Mouse (Mus musculus) embryonic facial prominence, embryonic 15.5 days (tissue): Measurements from ENCODE around the gene Capg. TPM values are rescaled to one million over a fixed set of nuclear protein-coding genes. Genes with fewer than 3 reads are reported as not detected.
A peak's percentile ranks its signal among the peaks of the same experiment; 100 is the strongest.

Experiments
- ATAC-seq: fragments of 200-750 bp; cut with Nextera tagmentation; 2 replicates; pipeline ENCODE4 v1.8.0; 2017; ENCODE audit warnings: low read depth, moderate TSS enrichment; ENCODE audit not compliant: insufficient number of reproducible peaks, low FRiP score, low TSS enrichment
- H3K27ac ChIP-seq: fragments of 300-500 bp; sonication (generic); replicated peaks from 2 replicates; pipeline ENCODE4 v1.5.1; 2015; ENCODE audit warnings: mild to moderate bottlenecking, inconsistent platforms
- H3K27me3 ChIP-seq: fragments of 300-500 bp; sonication (generic); 2 replicates; pipeline ENCODE4 v1.6.1; 2015; ENCODE audit warnings: inconsistent platforms
- H3K36me3 ChIP-seq: fragments of 300-500 bp; sonication (generic); 2 replicates; pipeline ENCODE4 v1.6.1; 2015; ENCODE audit warnings: mild to moderate bottlenecking, inconsistent platforms
- H3K4me1 ChIP-seq: fragments of 300-500 bp; sonication (generic); 2 replicates; pipeline ENCODE4 v1.6.1; 2015; ENCODE audit warnings: inconsistent platforms
- H3K4me2 ChIP-seq: fragments of 300-500 bp; sonication (generic); replicated peaks from 2 replicates; pipeline ENCODE4 v1.6.1; 2015; ENCODE audit warnings: mild to moderate bottlenecking, inconsistent platforms
- H3K4me3 ChIP-seq: fragments of 300-500 bp; sonication (generic); replicated peaks from 2 replicates; pipeline ENCODE4 v1.5.1; 2015; ENCODE audit warnings: mild to moderate bottlenecking, inconsistent platforms
- H3K9ac ChIP-seq: fragments of 300-500 bp; sonication (generic); 2 replicates; pipeline ENCODE4 v1.6.1; 2015; ENCODE audit warnings: inconsistent platforms
- H3K9me3 ChIP-seq: fragments of 300-500 bp; sonication (generic); replicated peaks from 2 replicates; pipeline ENCODE4 v1.6.1; 2016; ENCODE audit warnings: inconsistent platforms
- WGBS: fragments of 180-500 bp; shearing (Covaris S2); methylation state at CpG from one replicate; pipeline ENCODE4 v1.1.7; 2015; 5-methylcytosine and 5-hydroxymethylcytosine counted together
- polyA plus RNA-seq: library from polyadenylated mRNA; unstranded; fragments of >200 nt; fragmentation: Nextera tagmentation; extraction: Ambion mirVana; gene quantifications from 2 replicates; pipeline ENCODE4 v1.2.1, GENCODE M21; 2015

The Capg gene
- polyA plus RNA-seq, 1 experiment from 2014 or later = 122 TPM

DNA sequence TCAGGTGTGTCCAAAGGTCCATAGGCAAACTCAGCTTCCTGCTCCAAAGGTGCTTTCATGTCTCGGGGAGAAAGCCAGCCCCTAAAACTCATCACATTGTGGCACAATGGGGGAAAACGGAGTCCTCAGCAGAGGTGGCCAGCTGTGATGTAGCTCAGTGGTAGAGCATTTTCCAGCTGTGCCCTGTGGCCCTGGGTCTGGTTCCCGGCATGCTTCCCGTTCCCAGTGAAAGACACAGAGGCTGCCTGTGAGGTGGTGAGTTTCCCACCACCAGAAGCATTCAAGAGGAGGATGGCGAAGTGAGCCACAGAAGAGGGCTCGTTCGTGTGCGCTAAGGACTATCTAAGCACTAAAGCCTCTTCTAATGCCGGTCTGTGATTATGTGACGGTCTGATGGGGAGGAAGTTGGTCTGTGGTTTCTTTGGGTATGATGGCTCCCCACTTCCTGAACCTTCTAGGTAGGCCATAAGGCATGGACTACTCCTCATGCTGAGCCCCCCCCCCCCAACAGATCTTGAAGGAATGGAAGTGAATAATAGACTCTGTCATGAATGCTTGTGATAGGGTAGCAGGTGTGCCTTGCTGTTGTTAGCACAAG is 6.4 kb downstream of the Capg start:
- H3K4me1 ChIP-seq = peaks cover 48% of the 10 kb centered on the region
- WGBS = 80% methylated on average over 10 of the region's 10 CpGs
- no peak for ATAC-seq
- no peaks in the 10 kb centered on the region for H3K9me3 ChIP-seq
- H3K27me3 ChIP-seq = no peaks in the 10 kb centered on the region
- peak overlapping the region; percentile 25; the same call in 1 of the 2 replicates for H3K4me2 ChIP-seq
- H3K36me3 ChIP-seq = no peaks in the 10 kb centered on the region
- H3K27ac ChIP-seq = peak overlapping the region; percentile 94; the same call in 1 of the 2 replicates
- no peak overlapping the region for H3K9ac ChIP-seq
- no peak overlapping the region for H3K4me3 ChIP-seq

DNA sequence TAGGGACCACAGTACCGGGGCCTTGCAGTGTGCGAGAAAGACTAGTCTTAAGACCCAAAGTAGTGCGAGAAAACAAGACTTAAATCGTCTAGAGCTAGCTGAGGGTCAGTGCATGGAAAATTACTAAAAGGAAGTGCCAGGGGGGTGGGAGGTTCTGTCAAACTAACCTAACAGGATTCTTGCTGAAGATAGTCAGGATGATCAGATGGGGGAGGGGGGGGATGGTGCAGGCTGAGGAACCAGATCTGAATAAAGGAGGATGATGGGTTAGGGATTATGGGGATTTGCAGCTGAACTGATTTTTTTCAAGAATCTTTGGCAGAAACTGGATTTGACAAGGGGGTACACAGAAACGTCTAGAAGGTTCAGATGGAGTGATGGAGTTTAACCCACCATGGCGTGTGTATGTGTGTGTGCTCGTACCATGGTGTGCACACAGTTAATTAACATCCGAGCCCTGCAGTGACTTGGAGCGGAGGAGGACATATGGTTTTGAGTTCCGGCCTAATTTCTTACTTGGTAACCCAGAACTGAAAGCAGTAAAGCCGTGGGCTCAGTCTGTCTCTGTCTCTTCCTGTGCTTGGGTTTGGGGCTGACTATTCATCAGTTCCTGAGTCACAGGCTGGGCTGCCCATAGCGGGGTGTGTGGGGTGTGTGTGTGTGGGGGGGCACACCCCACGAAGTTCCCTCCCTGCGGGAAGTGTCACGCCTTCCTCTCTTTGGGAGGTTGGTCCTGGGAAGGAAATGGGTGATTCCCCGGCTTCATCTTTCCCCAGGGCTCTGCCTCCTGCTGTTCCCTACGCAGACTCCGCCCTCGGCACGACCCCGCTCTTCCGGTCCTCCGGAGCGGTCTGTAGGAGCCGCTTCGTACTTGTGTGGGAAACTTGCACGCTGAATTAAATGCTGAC is 8.2 kb downstream of the Capg start:
- Histone ChIP-seq H3K4me1 (peaks cover 48% of the 10 kb centered on the region), H3K36me3 (no peaks in the 10 kb centered on the region), H3K27me3 (no peaks in the 10 kb centered on the region), H3K9ac (peak overlapping the region; percentile 12), H3K4me2 (peak overlapping the region; percentile 47), H3K4me3 (peak overlapping the region; percentile 36), H3K27ac (peak overlapping the region; percentile 94), H3K9me3 (no peaks in the 10 kb centered on the region)
- ATAC-seq = peak; percentile 89
- WGBS = 6% methylated on average over 27 of the region's 27 CpGs

DNA sequence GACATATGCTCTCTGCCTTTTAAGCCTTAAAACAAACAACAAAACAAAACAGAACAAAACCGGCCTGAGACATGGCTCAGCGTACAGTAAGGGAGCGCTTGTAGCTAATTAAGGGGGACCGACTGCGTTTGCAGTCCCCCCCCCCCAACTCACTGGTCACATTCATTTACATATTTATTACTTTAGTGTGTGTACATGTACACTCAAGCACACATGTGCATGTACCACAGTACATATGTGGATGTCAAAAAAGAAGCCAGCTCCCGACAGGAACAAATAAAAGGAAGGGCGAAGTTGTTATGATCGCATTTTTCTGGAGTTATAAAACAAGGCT is 8.9 kb downstream of the Capg start:
- ATAC-seq = no peak
- H3K36me3 ChIP-seq = no peaks in the 10 kb centered on the region
- H3K27me3 ChIP-seq = no peaks in the 10 kb centered on the region
- peaks cover 48% of the 10 kb centered on the region for H3K4me1 ChIP-seq
- peak overlapping the region; percentile 47 for H3K4me2 ChIP-seq
- 8% methylated on average over 8 of the region's 8 CpGs for WGBS
- H3K9me3 ChIP-seq = no peaks in the 10 kb centered on the region
- H3K9ac ChIP-seq = no peak overlapping the region
- peak overlapping the region; percentile 36 for H3K4me3 ChIP-seq
- peak overlapping the region; percentile 94 for H3K27ac ChIP-seq

DNA sequence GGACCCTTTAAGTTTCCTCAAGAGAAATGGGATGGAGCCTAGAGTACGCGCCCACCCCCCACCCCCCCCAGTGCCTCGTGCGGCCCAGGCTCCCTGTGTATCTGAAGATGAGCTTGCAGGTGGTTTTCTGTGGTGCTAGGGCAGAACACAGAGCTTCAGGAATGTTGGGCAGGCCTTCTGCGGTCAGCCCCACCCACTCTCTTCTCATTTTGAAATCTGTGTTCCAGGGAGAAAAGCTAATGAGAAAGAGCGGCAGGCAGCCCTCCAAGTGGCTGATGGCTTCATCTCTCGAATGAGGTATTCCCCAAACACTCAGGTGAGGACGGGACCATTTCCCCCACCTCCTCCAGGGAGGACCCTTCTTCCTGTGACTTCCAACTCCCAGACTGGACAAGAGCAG is 16.6 kb downstream of the Capg start:
- 56% methylated on average over 8 of the region's 8 CpGs for WGBS
- no peaks in the 10 kb centered on the region for H3K27me3 ChIP-seq
- H3K4me3 ChIP-seq = no peak overlapping the region
- peaks cover 14% of the 10 kb centered on the region; the same call in 1 of the 2 replicates for H3K4me1 ChIP-seq
- no peak overlapping the region for H3K27ac ChIP-seq
- H3K4me2 ChIP-seq = no peak overlapping the region
- no peak for ATAC-seq
- no peak overlapping the region for H3K9ac ChIP-seq
- H3K9me3 ChIP-seq = no peaks in the 10 kb centered on the region
- H3K36me3 ChIP-seq = no peaks in the 10 kb centered on the region

DNA sequence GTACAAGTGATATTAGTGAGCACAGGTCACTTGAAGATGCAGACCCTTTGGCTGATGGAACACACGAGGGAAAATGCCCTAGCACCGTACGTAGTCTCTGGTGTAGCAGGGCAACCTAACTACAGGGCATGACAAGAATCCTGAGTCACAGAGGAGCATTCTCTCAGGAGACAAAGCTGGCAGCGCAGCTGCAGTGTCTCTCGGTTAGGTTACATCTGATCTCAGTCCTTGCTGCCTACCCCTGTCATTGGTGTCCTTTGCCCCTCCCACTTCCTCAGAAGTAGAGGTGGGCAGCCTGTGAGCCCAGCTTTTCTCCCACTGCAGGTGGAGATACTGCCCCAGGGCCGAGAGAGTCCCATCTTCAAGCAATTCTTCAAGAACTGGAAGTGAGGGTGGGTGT is 18.3 kb downstream of the Capg start:
- Histone ChIP-seq H3K27me3 (no peaks in the 10 kb centered on the region), H3K9me3 (no peaks in the 10 kb centered on the region), H3K4me3 (no peak overlapping the region), H3K9ac (no peak overlapping the region), H3K4me2 (no peak overlapping the region), H3K36me3 (peaks cover under 1% of the 10 kb centered on the region; the same call in 1 of the 2 replicates), H3K4me1 (peaks cover 16% of the 10 kb centered on the region; the same call in 1 of the 2 replicates), H3K27ac (no peak overlapping the region)
- WGBS = 50% methylated on average over 6 of the region's 6 CpGs
- no peak for ATAC-seq

DNA sequence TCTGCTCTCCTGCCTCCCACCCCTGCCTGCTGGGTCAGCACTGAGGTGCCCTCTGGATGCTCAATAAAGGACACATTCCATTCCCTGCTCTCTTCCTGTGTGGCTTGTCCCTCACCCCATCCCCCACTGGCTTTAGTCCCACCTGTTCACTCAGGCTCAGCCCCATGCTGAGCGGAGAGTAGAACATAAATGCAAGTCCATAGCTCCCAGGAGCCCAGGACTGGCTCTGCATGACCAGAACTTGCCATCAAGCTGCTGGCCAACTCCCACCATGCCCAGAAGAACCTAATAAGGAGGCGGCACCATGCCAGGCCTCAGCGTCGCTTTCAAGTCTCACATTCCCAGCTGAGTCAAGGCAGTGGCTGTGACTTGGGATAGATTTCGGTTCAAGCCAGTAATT is 18.7 kb downstream of the Capg start:
- H3K9me3 ChIP-seq = no peaks in the 10 kb centered on the region
- peaks cover 16% of the 10 kb centered on the region; the same call in 1 of the 2 replicates for H3K4me1 ChIP-seq
- no peak overlapping the region for H3K9ac ChIP-seq
- H3K36me3 ChIP-seq = peaks cover 5% of the 10 kb centered on the region; the same call in 1 of the 2 replicates
- ATAC-seq = no peak
- no peaks in the 10 kb centered on the region for H3K27me3 ChIP-seq
- 0 out of 2 replicates have a peak overlapping the region, but pooled peaks have one; percentile 11 for H3K27ac ChIP-seq
- no peak overlapping the region for H3K4me3 ChIP-seq
- no peak overlapping the region for H3K4me2 ChIP-seq
- 43% methylated on average over 5 of the region's 5 CpGs for WGBS

DNA sequence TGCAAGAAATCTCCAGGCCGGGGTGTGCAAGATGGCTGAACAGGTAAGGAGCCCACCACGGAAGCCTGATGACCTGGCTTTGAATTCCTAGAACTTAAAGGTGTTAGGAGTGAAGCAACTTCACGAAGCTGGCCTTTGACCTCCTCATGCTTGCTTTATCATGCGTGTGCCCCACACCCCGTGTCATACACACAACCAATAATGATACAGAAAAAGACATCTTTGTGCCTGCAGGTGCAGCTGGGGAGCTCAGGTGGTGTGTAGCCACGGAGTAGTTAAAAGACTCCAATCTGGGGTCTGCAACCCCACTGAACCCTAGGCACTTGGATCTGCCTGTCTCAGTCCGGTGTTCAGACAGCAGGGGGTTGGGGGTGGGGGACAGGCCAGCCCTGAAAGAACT is 21.3 kb downstream of the Capg start:
- WGBS = 65% methylated on average over 7 of the region's 7 CpGs
- H3K4me1 ChIP-seq = peaks cover 13% of the 10 kb centered on the region; the same call in 1 of the 2 replicates
- no peaks in the 10 kb centered on the region for H3K9me3 ChIP-seq
- no peak for ATAC-seq
- H3K9ac ChIP-seq = no peak overlapping the region
- H3K4me2 ChIP-seq = no peak overlapping the region
- peaks cover 9% of the 10 kb centered on the region; the same call in 1 of the 2 replicates for H3K36me3 ChIP-seq
- no peak overlapping the region for H3K27ac ChIP-seq
- no peaks in the 10 kb centered on the region for H3K27me3 ChIP-seq
- H3K4me3 ChIP-seq = no peak overlapping the region

DNA sequence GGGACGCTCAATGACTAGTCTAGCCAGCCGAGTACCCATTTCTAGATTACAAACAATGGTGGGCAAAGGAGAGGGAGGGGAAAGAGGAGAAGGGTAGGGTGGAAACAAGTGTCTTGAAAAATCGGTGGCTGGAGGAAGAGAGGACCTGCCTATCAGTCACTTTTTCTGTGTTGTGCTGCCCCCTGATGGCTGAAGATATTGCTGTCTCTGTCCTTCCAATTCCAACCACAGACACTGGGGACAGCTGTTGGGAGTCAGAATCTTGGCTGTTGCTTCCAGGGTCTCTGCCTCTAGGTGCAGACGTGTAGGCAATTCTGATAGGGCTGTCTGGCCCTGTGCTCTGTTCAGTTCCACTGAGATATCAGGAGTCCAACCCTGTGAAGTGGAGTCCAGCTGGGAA is 21.9 kb downstream of the Capg start:
- peaks cover 13% of the 10 kb centered on the region; the same call in 1 of the 2 replicates for H3K4me1 ChIP-seq
- ATAC-seq = peak; percentile 69

DNA sequence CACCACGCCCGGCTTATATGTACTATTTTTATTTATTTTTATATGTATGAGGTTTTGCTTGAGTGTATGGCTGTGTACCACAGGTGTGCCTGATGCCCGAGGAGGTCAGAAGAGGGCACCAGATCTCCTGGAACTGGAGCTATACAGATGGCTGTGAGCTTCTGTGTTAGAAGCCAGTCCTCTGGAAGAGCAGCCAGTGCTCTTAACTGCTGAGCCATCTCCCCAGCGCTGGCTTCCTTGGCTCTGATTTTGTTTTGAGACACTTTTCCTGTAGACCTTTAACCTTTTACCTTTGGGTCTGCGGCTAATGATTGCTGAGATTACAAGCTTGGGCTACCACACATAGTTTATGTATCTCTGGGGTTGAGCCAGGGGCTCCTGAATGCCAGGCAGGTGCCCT is 23.3 kb downstream of the Capg start:
- Histone ChIP-seq H3K9me3 (no peaks in the 10 kb centered on the region), H3K27me3 (no peaks in the 10 kb centered on the region), H3K4me3 (no peak overlapping the region), H3K4me2 (no peak overlapping the region), H3K9ac (no peak overlapping the region), H3K27ac (no peak overlapping the region), H3K4me1 (peaks cover 13% of the 10 kb centered on the region; the same call in 1 of the 2 replicates), H3K36me3 (peaks cover 11% of the 10 kb centered on the region)
- no peak for ATAC-seq
- 79% methylated on average over 5 of the region's 5 CpGs for WGBS

More for the DNA sequence above, 21.9 kb downstream of the Capg start:
- 3% methylated on average over 4 of the region's 4 CpGs for WGBS
- Histone ChIP-seq H3K36me3 (peaks cover 11% of the 10 kb centered on the region; the same call in 1 of the 2 replicates), H3K27ac (no peak overlapping the region), H3K9me3 (no peaks in the 10 kb centered on the region), H3K4me2 (no peak overlapping the region), H3K4me3 (no peak overlapping the region), H3K9ac (no peak overlapping the region), H3K27me3 (no peaks in the 10 kb centered on the region)

DNA sequence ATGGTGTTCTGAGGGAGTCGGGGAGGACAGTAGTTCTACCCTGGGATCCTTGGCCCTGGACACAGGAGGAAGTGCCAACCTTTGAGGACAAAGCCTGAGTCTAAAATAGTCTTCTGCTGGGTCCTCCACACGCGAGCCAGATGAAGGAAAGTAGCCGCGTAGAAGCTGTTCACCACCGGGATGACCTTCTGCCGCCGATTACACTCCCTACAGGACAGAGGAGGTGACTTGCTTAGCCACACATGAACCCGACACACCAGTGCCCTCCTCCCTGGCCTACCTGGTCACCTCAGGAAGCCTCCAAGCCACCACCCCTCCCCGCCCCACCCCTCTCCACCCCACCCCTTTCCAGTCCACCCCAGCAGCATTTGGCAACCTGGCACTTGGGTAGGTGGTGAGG is 24.5 kb downstream of the Capg start:
- ATAC-seq = no peak
- no peak overlapping the region for H3K4me3 ChIP-seq

DNA sequence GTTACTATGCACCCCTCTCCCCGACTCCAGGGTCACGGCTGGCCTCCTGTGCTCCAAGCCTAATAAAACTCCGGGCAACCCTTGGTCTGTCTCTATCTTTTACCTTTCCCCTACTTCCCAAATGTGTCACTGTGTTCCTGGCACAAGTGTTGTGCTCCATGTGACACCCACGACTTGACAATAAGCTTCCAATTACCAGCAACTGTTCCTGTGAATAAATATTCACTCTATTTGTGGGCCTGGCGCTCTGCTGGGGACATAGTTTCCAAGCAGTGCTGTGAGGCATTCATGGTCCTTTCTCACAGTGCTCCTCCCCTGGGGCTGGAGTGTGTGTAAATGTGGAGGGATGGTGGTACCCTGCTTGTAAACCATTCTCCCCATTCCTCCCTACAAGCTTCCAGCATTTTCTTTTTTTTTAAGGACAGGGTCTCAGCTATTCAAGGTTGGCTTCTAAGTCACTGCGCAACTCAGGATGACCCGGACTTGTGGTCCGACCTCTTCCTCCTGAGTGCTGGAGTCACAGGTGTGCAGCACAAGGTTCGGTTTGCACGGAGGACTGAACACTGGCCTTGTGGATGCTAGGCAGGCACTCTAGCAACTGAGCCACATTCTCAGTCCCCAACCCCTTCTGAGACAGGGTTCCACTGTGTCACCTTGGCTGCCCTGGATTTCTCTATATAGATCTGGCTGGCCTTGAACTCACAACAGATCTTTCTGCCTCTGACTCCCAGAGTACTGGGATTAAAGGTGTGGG is 26.6 kb downstream of the Capg start:
- H3K4me2 ChIP-seq = no peak overlapping the region
- H3K27ac ChIP-seq = no peak overlapping the region
- peaks cover 37% of the 10 kb centered on the region for H3K36me3 ChIP-seq
- peaks cover 1% of the 10 kb centered on the region; the same call in 1 of the 2 replicates for H3K4me1 ChIP-seq
- H3K9me3 ChIP-seq = no peaks in the 10 kb centered on the region
- H3K4me3 ChIP-seq = no peak overlapping the region
- H3K27me3 ChIP-seq = no peaks in the 10 kb centered on the region
- 81% methylated on average over 10 of the region's 10 CpGs for WGBS
- ATAC-seq = no peak
- H3K9ac ChIP-seq = no peak overlapping the region

More for the DNA sequence above, 24.5 kb downstream of the Capg start:
- Histone ChIP-seq H3K36me3 (peaks cover 22% of the 10 kb centered on the region), H3K9me3 (no peaks in the 10 kb centered on the region), H3K4me1 (peaks cover 6% of the 10 kb centered on the region; the same call in 1 of the 2 replicates), H3K9ac (no peak overlapping the region), H3K4me2 (no peak overlapping the region), H3K27me3 (no peaks in the 10 kb centered on the region), H3K27ac (no peak overlapping the region)
- 89% methylated on average over 10 of the region's 10 CpGs for WGBS
